Mouse (Mus musculus): Measurements from ENCODE around the gene Eif4e1b.

Gene Eif4e1b

DNA sequence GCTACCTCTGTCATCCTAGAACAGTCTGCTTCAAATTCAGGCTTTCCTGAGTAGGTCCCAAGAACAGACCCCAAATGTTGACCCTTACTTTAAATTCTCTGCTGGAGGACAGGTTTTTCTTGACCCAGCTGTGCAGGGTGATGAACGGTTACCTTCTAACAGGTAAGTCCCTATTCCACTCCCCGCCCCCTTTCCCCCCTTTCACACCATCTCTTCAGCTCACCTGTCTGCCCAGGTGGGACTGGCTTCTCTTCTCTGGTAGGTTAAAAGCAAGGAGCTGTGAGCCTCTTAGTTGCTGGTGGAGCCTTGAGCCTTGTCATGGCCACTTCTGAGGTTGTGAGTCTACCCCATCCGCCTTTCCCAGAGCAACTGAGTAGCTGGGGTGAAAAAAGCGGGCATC is at the start of gene Eif4e1b:
Gene Eif4e1b, plus strand, starts transcription at position 301 of the 400 bp plus-strand sequence.
- no peak for DNase-seq

DNA sequence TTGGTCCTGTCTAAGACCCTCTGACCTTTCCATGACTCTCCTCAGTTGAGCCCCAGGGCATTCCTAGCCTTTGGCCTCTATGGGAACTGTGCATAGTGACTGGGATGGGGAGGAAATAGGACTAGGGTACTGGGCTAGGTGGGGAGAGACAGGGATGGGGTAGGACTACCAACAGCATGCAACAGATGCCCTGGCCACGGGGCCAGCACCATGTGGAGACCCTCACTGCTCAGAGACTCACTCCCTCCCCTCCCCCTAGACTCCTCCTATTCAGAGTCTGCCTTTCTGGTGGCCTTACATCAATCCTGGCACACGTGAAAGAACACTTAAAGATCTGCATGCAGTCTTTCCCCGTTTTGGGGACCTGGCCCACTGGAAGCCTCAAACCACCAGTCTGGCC is 46.9 kb upstream of the Eif4e1b start:
- DNase-seq = no peak

DNA sequence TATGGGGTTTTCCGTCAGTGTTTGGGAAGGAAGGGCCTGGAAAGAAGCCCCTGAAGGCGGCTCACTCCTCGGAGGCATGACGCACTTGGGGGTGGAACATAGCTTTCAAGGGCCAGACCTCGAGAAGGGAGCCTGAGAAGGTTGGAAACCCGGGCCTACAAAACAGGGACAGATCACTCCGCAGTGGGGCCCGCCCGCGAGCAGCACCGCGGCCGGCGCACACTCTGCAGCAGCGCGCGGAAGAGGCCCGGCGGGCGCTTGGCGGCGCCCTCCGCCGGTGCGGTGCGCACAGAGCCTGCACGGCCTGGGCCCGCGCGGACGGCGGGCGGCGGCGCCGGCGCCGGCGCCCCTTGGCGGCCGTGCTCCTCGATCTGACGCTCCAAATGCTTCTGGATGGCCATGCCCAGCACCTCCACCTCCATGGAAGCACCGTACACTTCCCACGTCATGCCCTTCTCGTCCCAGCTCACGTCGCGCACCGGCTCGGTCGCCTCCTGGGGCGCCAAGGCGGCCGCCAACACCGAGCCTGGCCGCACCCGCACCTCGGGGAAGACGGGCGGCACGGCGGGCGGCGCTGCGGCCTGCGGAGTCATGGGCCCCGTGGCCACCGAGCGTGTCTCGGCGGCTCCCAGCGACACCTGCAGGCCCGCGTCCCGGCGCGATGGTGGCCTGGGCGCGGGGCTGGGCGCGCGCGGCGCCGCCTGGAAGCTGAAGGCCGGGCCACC is 46.1 kb upstream of the Eif4e1b start:
- DNase-seq = peak; percentile 54

GRCm38 (mm10) chr13:54738213-54738601 is 45.6 kb upstream of the Eif4e1b start:
- DNase-seq = peak; percentile 63

DNA sequence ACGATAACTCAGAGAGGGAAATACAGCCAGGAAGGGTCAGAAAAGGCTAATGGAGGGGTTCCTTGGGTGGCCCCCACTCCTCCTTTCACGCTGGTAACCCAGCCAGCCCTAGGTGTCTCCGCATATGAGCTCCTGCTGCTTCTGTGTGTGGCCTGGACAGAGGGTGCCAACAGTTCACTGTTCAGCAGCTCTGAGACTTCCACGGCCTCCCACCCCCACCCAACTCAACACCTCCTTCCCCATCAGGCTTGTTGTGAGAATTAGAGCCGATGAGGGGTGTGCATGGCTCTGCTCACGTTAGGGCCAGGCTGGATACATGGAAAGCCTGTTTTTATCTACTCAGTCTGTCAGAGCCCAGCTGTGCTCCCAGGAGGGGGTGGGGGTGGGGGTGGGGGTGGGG is 37.7 kb upstream of the Eif4e1b start:
- DNase-seq = no peak

GRCm38 (mm10) chr13:54746896-54747295 is 36.9 kb upstream of the Eif4e1b start:
- peak; percentile 79 for DNase-seq

DNA sequence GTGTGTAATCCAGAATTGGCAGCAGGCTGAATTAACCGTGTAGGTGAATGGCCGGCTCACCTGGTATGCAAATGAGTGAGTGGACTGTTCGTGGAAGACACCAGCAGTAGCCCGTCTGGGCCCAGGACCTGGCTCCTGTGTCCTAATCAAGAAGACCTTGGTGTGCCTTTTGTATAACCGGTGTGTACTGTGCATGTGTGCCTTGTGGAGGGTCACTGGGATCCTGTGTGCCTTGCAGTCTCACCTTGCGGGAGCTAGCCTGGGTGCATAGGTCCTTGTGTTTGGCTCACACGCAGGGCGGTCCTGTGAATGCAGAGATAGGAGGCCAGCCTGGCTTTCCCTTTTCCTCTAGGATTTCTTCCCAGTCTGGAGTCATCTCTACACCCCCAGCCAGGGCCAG is 35.6 kb upstream of the Eif4e1b start:
- DNase-seq = peak; percentile 44

- peak; percentile 48 for DNase-seq
Observed at GRCm38 (mm10) chr13:54748721-54749060, 35.1 kb upstream of the Eif4e1b start.

- peak; percentile 79 for DNase-seq
Observed at GRCm38 (mm10) chr13:54749061-54749863, 34.5 kb upstream of the Eif4e1b start.

- peak; percentile 65 for DNase-seq
Observed at GRCm38 (mm10) chr13:54749864-54750411, 33.9 kb upstream of the Eif4e1b start, which contains the start of gene Gprin1. Gprin1 (minus strand) TSS chr13:54749874.

DNA sequence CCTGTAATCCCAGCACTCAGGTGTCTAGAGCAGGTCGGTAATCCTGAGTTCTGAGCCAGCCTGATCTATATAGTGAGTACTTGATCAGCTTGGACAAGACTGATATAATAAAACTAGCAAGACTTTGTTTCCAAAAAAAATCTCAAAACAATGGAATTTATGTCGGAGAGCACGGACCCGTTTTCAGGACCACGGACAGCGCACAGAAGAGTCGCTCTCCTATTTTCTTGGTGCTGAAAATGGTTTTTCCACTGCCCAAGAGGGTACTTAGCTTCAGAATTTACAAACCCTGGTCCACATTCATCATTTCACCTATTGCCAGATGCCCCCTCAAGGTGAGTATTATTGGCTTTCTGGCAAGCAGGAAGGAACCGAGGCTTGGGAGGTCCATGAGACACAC is 33.1 kb upstream of the Eif4e1b start:
- DNase-seq = no peak

DNA sequence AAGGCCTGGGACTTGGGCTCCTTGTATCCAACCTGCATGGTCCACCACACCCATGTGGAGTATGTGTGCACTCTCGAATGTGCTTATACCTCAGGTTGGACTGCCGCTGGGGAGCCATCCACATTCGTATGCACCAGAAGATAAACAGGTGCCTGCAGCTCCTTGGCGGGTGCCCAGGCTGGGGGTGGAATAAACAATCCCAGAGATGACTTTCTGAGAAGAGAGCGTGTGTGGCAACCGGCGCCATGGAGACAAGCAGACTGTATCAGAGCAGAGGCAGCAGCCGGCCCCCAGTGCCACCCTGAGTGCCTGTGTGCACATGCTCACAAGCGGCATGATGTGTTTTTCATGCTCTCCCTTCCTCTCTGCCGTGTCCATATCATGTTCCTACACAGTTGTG is 31.1 kb upstream of the Eif4e1b start:
- peak; percentile 66 for DNase-seq

- no peak for DNase-seq
Observed at GRCm38 (mm10) chr13:54753733-54754132, 30.1 kb upstream of the Eif4e1b start.

DNA sequence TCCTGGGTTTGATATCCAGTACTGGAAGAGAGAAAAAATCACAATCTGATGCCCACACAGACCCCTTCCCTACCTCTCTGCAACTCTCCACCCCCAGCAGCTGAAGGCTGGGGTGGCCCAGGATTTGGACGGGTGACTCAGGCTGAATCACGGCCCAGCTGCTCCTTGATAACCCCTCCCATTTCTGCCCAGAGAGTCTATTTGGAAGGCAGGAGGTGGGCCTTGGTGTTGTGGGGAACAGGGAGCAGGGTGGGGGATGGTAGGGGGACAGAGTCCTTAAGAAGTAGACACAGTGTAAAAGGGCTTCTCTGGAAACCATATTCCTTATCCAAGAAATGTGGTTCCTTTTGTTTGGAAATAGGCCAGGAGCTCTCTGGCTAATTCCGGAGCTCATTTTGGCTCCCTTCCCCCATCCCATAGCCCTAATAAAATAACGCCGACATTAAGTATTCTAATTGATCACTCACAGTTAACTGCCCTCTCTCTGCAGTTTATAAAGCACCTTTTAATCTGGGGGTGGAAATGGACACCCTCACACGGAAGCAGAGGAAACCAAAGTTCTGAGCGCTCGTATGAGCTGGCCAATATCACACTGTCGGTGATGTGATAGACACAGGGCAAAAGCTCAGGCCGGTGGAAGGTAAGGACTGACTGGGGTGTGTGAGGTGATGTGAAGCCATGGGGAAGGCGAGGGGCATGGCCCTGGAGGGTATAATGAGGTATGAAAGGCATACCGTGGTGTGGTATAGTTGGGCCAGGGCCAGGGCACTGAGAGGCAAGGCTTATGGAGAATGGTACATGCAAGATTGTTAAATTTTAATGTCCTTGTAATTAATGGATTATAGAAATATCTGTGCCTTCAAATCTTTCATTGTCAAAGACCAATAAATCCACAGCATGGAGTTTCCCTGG is 29.4 kb upstream of the Eif4e1b start:
- no peak for DNase-seq

- DNase-seq = no peak
Observed at GRCm38 (mm10) chr13:54755201-54755830, 28.5 kb upstream of the Eif4e1b start.

DNA sequence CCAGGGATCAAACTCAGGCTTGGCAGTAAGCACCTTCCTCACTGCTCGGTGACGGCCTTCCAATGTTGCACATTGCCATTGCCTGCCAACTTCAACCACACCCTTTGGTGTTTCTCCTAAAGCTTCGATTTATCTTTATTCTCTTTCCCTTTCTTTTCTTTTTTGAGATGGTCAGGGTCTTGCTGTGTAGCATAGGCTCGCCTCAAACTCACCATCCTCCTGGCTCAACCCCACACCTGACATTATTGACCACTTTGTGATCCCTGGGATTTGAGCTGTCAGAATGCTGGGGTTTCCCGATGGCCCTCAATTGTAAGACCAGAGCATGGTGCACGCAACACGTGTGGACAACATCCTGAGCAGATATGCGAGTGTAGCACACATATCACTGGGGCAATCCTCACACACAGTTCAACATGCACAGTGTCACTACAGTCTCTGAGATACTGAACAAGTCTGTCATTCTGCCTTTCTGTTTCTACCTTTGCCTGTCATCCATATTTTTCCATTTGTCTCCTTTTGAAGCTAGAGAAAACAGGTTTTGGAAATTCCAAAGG is 27.6 kb upstream of the Eif4e1b start:
- DNase-seq = no peak

- peak; percentile 76 for DNase-seq
Observed at GRCm38 (mm10) chr13:54757093-54757830, 26.5 kb upstream of the Eif4e1b start.

- DNase-seq = peak; percentile 95
Observed at GRCm38 (mm10) chr13:54758045-54758755, 25.6 kb upstream of the Eif4e1b start.

DNA sequence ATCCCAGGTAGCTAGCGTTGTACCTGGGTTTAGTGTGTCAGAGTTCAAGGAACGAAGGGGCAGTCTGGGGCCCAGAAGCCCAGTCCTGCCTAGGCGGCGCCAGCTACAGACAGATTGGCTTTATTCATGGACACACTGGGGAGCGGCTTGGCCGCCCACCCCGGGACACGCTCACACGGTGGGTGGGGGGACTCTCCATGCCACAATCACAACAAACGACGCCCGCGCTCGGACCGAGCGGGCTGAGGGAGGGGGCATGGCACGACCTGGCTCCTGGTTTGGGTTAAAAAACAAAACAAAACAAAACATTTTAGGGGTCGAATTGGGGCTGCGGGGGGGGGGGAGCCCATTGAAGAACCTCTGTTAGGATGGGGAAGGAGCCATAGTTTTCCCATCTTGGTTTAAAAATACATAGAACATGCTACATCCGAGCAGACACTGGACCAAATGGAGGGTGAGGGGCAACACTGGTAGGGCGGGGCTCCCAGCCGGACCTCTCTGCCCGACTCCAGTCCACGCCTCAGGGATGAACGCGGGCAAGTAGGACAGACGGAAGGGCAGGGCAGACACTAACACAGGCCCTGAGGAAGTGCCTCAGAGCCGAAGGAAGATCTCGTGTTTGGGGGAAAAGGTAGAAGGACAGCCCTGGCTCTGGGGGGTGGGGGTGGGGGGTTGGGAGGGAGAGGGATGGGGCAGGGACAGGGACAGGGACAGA is 24.9 kb upstream of the Eif4e1b start:
- DNase-seq = peak; percentile 58

DNA sequence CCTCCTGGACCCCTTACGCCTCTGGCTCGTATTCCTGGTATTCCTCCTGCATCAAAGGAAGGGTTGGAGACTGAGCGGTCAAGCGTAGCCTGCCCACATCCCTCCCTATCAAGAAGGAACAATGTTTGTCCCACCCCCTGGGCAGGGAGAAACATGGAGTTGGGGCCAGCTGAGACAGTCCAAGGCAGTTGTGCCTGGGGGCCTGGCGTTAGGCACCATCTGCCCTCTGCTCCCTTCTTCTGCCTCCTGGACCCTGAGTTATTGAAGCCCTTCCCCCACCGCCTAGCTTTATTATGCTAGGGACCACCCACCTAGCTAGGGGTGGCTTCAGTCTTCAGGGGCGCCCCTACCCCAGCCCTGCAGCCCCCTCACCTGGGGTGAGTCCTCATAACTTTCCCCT is 24.3 kb upstream of the Eif4e1b start:
- peak; percentile 52 for DNase-seq
